Mouse (Mus musculus): Measurements from ENCODE around the gene Gm43552.
A peak's percentile ranks its signal among the peaks of the same experiment; 100 is the strongest.
"Not testable (repeated sequence)": the region's sequence is repeated elsewhere in the genome, so short reads cannot be mapped to it uniquely, and the experiment has no call there.

The Gm43552 gene

DNA sequence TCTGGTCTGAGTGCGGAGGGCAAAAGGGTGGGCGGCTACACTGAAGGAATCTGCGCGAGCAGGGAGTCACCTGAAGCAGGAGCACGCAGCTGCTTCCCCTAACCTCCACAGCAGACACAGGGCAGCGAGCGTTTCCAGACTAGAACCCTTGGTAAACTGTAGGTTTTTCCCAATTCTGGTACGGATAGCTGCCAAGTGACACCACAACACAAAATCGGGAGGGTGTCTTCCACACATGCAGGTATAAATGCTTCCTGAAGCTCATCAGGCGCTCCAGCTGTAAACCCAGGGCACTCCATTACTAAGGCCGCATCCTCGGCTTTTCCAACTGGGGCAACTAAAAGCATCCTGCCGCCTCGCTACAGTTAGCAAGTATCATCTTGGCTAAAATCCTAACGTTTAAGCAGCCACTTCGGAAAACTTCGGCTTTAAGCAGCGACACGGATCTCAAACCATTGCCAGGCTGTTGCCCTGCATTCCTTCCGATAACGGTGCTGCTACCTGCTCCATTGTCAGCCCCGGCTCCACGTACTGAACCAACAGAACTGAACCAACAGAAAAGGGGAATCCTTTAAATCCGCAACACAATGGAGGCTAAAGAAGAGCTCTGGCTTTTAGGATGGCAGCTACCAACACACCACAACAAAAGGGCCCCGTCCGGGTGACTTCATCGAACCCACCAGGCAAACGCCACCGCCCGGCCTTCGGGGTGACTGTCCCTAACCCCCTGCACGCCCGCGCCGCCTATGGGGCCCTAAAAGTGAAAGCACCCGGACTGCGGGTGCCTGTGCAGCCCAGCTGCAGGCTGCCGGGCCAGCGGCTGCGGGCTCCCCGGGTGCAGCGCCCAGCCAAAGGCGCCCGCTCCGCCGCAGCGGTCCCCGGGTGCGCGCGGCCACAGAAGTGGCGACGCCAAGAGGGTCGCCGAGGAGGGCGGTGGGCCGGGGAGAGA, 592 bp downstream of the Gm43552 start:
- DNase-seq (ENCODE audit: low read depth, low spot score), result no peak

DNA sequence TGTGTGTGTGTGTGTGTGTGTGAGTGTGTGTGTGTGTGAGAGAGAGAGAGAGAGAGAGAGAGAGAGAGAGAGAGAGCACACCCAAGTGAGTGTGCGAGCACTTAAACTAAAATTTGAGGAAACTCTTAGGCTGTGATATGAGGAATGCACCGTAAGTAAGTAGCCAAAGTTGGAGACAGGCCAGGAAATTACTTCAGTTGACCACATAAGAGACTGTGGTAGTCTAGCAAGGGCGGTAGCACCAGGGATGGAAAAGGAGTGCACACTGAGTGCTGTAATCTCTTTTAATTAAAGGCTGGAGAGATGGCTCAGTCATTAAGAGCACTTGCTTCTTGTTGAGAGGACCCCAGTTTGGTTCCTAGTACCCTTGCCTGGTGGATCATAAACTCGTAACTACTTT, 2.8 kb downstream of the Gm43552 start:
- no peak for DNase-seq (ENCODE audit: low read depth, low spot score)

DNA sequence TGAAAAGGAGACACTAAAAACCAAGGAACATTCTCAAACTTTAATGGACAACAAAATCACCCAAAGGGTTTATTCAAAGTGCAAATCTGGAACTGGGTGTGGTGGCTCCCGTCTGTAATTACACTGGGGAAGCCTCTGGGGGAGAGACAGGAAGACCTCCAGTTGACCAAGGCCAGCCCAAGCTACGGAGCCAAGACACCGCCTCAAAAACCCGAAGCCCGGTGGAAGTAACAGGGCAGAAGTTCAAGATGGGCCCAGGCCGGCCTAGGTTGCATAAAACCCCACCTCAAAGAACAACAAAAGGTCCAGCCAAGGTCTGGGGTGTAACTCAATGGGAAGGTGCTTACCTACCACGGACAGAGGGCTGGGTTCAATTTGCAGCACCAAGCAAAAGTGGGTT, 3.9 kb downstream of the Gm43552 start:
- DNase-seq (ENCODE audit: low read depth, low spot score), result no peak

DNA sequence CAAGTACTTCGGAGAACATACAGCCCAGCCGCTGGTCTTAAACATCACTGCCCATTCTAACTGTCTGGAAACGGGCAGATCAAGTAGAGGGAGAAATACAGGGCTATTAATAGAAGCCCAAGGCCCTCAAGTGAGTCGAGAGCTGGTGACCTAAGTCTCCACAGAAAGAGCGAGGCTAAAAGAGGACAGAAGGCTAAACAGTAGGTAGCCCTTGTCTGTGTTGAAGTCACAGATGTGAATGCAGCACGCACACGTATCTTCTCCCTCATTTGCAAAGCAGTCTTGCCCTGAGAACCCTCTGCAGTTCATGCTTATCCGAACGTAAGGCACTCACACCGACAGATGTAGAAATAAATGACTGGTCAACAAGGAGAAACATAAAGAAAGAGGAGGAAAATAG, 5.3 kb downstream of the Gm43552 start:
- DNase-seq (ENCODE audit: low read depth, low spot score), result no peak

DNA sequence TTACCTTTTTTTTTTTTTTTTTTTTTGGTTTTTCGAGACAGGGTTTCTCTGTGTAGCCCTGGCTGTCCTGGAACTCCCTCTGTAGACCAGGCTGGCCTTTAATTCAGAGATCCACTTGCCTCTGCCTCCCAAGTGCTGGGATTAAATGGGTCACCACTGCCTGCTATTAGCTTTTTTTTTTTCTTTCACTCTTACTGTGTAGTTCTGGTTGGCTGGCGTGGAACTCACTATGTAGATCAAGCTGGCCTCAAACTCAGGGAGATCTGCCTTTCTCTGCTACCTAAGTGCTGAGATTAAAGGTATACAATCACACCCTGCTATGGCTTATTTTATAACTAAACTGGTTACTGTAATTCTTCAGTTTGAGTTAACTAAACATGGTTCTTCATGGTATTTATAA, 6.1 kb downstream of the Gm43552 start:
- no peak for DNase-seq (ENCODE audit: low read depth, low spot score)

DNA sequence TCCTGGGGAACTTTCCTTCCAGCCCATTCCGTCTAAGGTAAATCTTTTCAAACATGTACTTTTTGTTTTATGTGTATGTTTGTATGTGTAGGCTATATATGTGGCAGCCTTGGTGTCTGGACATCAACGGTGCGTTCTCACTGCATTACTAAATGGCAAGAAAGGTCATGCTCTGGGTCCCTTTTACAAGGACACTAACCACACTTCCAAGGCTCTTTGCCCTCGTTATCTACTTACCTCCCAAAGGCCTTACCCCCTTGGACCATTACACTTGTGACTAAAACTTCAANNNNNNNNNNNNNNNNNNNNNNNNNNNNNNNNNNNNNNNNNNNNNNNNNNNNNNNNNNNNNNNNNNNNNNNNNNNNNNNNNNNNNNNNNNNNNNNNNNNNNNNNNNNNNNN, 9.6 kb downstream of the Gm43552 start:
- no peak for DNase-seq (ENCODE audit: low read depth, low spot score)

DNA sequence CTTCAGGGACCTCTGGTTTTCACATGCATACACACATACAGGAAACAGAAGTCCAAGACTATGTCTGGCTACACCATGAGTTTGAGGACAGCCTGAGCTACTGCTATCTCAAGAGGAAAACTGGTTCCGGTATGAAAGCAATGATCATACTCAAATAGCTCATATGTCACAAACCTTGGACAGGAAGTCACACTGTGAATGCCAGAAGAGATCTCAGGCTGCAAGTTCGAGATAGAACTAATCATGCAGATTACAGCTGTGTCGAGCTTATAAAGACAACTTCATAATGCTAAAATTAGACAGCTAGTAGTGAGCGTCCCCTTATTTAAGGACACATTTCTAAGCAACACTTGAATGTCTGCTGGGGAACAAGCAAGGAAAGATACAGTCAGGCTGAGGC, 12.1 kb downstream of the Gm43552 start:
- DNase-seq (ENCODE audit: low read depth, low spot score), result no peak

DNA sequence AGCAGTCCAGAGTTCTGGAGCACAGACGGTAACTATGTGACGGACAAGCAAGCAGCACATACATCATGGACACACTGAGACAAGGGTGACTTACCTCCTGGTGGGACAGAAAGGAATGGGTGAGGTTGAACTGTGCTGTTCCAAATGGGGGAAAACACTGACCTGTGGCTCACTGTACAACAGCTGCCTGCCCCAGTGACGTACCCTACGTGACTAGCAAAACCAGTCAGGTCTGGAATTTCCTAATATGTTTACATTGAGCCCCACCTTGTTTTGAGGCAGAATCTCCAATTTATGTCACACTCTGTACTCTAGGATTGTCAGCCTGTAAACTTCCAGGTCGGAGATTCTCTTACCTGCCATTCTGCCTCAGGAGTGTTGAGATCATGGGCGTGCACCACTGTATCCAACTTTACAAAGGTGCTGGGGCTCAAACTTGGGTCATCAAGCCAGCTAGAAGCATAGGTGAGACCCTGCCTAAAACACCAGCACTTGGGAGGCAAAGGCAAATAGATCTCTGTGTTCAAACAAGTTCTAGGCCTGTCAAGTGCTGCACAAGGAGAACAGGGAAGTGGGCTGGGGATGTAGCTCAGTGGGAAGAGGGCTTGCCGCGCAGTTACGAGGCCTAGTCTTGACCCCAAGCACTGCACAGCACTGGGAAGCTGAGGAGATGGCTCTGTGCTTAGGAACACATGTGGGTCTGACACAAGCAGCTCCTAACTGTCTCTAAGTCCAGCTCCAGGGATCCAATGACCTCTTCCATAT, 12.8 kb downstream of the Gm43552 start:
- no peak for DNase-seq (ENCODE audit: low read depth, low spot score)

DNA sequence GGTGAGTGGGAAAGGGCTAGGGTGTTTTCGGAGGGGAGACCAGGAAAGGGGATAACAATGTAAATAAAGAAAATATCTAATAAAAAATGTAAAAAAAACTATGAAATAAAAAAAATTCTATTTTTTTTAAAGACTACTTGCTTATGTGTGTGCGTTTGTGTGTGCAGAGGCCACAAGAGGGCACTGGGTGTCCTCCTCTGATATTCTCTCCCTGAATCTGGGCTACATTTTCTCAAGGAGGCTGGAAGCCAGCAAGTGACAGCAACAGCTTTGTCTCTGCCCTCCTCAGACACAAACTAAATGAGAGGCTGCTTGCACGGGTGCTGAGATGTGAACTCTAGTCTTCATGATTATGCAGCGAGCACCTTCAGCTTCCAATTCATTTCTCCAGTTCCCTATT, 14.4 kb downstream of the Gm43552 start:
- DNase-seq (ENCODE audit: low read depth, low spot score), result no peak

DNA sequence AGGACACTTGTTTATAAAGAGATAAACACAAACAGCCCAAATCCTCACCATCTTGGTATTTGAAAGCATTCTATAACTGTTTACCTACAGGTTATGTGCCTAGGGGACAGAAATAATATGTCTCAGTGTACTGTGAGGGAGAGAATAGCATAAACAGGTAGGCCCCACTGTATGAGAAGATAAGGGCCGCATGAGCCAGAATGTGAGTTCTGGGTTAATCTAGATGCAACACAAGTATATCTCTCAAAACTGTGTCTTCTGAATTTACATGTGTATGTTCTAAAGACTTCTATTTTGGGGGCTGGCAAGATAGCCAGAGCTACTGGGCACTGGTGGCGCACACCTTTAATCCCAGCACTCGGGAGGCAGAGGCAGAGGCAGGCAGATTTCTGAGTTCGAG, 15.9 kb downstream of the Gm43552 start:
- DNase-seq (ENCODE audit: low read depth, low spot score), result not testable (repeated sequence)

DNA sequence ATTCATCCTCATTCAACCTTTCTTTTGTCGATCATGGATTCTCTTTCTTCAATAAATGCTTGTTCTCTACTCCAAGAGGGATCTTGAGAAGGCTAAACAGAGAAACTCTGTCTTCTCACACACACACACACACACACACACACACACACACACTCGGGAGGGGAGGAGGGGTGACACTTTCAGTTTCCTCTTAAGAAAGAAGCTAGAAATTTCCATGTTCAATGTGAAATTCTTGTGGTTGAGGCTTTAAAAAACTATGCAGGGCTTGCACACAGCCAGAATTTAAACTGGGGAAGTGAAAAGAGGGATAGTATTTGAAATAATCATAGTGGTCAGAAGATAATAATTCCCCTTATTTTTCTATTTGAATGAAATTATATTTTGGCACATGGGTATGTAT, 16.8 kb downstream of the Gm43552 start:
- no peak for DNase-seq (ENCODE audit: low read depth, low spot score)

DNA sequence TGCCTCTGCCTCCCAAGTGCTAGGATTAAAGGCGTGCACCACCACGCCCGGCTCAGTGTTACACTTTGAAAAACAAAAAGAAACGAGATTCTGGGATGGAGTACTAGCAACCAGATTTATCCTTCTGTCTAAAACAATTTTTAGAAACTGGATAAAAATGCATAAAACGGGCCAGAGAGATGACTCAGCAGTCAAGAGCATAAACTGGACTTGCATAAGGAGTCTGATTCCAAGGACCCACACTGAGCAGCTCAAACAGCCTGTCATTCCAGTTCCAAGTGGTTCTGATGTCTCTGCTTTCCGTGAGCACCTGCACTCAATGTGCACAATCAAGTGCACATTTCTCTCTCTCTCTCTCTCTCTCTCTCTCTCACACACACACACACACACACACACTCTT, 22.9 kb downstream of the Gm43552 start:
- DNase-seq (ENCODE audit: low read depth, low spot score), result no peak

DNA sequence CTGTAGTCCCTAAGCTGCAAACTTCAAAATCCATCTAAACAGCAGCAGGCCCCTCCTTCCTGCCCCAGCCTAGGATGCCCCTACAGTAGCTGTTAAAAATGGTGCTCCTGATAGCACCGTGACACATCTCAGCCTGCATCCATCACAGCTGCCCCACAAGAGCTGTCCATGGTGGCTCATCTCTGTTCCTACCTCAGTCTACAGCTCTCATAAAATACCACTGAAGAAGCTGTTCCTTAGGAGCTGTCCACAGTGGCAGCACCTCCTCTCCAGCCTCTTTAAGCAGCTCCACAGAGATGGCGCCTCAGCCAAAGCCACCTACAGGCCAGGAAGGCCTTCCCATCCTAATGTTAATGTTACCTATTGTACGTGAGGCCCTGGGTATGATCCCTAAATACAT, 25.7 kb downstream of the Gm43552 start:
- peak; percentile 58 for DNase-seq (ENCODE audit: low read depth, low spot score)

DNA sequence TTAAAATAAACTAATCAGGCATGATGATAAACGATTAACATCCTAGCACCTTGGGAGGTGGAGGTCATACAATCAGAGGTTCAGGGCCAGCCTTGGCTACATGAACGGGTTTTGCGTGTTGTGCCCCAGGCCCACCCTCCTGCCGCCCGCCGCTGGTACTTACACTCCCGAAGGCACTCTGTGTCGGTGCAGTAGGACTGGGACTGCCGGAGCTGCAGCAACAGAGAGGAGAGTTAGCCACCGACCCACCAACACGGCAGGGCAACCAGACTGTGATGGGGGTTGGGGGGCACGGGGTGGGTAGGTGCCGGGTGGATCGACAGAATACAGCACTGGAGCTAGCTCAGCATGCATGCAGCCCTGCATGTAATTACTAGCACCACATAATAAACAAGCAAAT, 32.3 kb downstream of the Gm43552 start:
- no peak for DNase-seq (ENCODE audit: low read depth, low spot score)

DNA sequence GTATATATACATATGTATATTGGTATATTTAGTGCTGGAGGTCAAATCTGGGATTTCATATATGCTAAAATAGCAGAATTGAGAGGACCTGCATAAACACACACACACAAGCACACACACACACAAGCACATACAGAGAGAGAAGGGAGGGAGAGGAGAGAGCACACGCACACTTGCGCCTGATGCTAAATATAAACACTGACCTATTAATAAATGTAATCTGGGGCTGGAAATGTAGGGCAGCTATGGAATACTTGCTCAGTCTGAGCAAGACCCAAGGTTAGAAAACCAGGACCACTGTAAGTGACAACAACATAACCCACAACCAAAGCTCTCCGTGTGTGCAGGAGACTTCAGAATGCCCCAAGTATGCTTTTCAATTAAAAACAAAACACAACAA, 33.2 kb downstream of the Gm43552 start:
- no peak for DNase-seq (ENCODE audit: low read depth, low spot score)

DNA sequence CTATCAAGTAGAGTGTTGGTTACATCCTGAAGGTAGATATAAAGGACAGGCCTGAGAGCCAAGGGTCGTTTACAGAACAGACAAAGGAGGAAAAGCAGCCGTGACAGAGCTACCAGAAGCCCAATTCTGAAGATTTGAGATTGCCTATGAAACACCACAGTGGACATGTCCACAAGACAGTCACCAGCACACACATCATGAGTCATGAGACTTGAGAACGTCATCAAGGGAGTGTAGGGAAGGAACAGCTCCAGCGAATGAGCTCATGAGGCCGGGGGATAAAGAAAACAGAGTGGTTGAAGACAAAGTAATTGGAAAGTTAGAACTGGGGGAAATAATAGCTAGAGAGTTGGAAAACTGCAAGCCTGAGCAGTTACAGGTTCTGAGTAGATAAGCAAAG, 34.8 kb downstream of the Gm43552 start:
- DNase-seq (ENCODE audit: low read depth, low spot score), result no peak

DNA sequence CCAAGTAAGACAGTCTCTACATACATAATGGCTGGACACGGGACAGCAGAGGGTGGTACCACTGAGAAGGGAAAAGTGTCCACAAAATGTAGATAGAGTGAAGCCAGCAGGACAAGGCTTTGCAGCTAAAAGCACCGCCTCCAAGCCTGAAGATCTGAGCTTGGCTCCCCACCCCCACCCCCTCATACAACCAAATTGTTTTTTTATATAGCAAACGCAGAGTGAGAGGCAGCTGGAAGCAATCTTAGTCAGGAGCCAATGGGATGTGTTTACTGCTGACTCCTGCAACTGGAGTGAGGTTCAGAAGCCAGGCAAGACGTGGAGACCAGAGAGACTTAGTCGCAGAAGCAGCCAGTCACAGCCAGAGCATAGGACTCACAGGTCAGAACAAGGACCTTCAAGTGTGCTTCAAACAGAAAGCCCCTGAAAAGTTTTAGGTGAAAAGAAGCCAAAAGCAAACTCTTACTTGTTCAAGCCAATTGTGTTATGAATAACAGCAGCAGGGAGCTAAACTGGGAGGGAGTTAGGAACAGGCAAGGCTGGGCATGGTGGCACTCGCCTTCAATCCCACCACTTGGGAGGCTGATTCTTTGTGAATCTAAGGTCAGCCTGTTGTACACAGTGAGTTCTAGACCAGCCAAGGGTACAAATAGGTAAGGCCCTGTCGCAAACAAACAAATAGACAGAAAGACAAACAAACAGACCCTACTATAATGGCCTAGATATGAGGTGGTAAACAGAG, 35.4 kb downstream of the Gm43552 start:
- no peak for DNase-seq (ENCODE audit: low read depth, low spot score)

DNA sequence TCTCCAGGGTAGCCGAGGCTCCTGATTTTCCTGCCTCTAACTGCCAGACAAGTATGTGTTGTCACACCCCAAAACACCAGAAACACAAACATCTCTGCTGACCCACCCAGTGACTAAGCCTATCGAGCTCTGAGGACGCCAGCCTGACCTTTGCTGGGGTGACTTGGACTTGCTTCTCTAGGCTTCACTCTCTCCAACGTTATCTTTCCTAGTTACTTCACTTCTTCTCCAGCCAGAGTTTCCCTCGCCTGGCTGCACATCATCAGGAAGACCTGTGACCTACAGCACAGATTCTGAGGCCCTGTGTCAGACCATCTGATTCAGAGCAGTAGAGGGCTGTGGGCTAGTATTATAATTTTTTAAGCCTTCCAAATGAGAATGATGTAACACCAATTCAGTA, 37.9 kb downstream of the Gm43552 start:
- no peak for DNase-seq (ENCODE audit: low read depth, low spot score)

DNA sequence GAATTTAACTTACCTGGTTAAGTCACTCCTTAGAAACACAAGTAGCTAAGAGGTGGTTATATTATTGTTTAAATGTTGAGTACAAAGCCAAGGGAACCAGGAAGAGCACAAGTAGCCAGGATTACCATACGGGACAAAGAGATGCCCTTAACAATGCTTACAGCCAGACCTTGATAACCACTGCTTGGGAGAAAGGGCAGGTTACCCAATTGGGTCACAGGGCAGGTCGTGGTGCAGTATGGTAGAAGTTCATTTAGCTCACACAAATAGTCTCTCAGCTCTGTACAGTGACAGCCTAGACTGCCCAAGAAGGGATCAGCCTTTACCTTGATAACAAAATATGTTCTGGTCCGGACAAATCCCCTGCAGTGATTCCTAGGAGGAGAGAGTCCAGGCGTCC, 43.7 kb downstream of the Gm43552 start:
- no peak for DNase-seq (ENCODE audit: low read depth, low spot score)

DNA sequence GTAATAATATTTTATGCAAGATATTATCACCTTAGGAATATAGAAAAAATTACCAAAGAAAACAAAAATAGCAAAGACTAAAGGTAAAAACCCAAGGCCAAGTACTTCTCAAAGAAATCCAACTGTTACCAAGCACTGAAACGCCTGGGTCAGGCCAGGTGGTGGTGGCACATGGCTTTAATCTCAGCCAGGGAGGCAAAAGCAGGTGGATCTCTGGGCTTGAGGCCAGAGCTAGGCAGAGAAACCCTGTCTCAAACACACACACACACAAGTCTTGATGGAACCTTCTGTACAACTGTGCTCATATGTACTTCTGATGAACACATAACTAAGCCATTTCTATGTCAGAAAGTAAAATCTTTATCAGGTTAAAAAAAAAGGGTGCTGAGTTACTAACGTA, 44.8 kb downstream of the Gm43552 start:
- no peak for DNase-seq (ENCODE audit: low read depth, low spot score)

DNA sequence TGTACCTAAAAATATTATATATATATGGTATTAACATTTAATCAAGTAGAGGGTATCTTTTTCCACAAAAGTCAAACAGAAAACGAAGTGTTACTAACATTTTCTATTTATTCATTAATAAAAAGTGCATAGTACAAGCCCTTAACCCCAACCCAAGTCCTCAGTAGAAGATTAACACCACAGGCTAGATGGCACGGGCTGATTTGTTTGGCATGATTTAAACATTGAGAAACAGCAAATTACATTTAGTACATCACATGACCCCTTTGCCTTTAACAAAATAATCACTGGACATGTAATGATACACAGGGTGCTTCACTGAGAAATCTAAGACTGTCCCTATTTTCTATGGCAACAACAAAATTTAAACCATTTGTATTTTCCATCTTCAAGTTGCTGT, 45.9 kb downstream of the Gm43552 start:
- DNase-seq (ENCODE audit: low read depth, low spot score), result no peak

DNA sequence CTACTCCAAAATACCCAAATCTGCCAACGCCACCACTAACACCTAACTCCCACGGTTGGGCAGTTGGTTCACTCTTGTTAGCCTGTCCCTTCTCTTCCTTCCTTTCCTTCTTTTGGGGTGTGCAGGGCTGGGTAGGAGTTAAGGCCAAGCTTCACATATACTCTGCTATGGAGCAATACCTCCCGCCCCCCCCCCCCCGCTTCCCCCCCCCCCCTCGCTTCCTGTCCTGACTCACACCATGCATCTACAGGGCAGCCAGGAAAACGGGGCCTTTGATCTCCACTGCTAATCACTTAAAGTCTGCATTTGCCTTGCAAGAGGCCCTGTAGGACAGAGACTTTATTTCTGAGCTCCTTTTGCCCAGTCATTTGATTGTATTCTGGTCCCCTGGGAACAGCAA, 47.7 kb downstream of the Gm43552 start:
- DNase-seq (ENCODE audit: low read depth, low spot score), result no peak

All from WW6 (cell line).